Comparison of ENCODE assay signal across 8 mouse cellular contexts in the genomic region with DNA sequence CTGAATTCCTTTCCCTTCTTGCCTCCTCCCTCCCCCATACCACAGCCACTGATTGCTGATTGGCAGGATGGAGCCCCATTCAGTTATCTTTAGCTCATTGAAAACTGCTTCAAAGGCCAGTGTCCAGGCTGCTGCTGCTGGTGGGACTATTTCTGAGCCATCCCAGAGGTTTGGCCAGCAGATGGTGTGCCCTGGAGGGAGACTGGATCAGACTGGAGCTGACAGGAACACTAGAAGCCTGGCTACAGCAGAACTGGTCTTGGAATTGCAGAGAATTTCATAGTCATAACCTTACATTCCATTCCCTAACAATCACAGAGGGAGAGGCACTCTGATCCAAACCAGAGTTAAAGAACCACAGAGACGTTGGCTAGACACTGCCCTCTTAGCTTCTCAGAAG.
DNase-seq lines count a peak whose midpoint lies in the region; ATAC-seq lines count a peak whose summit lies in the region.
"Had no signal": no experiment of that assay in that cellular context is flagged by ENCODE, and none has a peak within 500 bp of the region (broad histone marks: within the 10 kb centered on the region; RNA-seq: fewer than 3 reads in every experiment).

No protein-coding gene starts in this region.

- H3K4me3 ChIP-seq in embryonic facial prominence, embryonic 11.5 days (ENCODE audit: low read depth, low read length): no peak overlapping the region
- no peak overlapping the region for H3K4me3 ChIP-seq in lung, embryonic 15.5 days
- H3K4me3 ChIP-seq: liver, embryonic 15.5 days had no signal

- H3K4me2 ChIP-seq in embryonic facial prominence, embryonic 11.5 days (ENCODE audit: low read depth, low read length): no peak overlapping the region
- H3K4me2 ChIP-seq in lung, embryonic 15.5 days: no peak overlapping the region
- H3K4me2 ChIP-seq: liver, embryonic 15.5 days had no signal

- peak; percentile 55; the same call in 1 of the 2 replicates for ATAC-seq in embryonic facial prominence, embryonic 11.5 days (replicated peaks; ENCODE audit: insufficient number of reproducible peaks, low FRiP score, low TSS enrichment, low read depth)
- peak; percentile 46; the same call in 1 of the 2 replicates for ATAC-seq in lung, embryonic 15.5 days (ENCODE audit: borderline replicate concordance, extremely low read depth, low FRiP score, low TSS enrichment)

- H3K9ac ChIP-seq in embryonic facial prominence, embryonic 11.5 days (replicated peaks; ENCODE audit: low read length): no peak overlapping the region
- H3K9ac ChIP-seq in lung, embryonic 15.5 days: no peak overlapping the region
- H3K9ac ChIP-seq: liver, embryonic 15.5 days had no signal

- peak; percentile 10 for DNase-seq in brain, adult 2 months (ENCODE audit: low read depth, low spot score)
- peak; percentile 65 for DNase-seq in embryonic facial prominence, embryonic 11.5 days (ENCODE audit: low spot score)
- peak; percentile 63 for DNase-seq in kidney, adult 18-20 months
- DNase-seq in left cerebral cortex, postnatal 14 days (ENCODE audit: low spot score in 2 of 2): no peak
- no peak for DNase-seq in thymus, adult 18-20 months
- no peak for DNase-seq in adrenal gland, postnatal 4 days (ENCODE audit: low spot score in 2 of 2)

- intact Hi-C loops in left cerebral cortex, postnatal 14 days (cut with DNase I): no loop called here

- no peak overlapping the region for H3K27ac ChIP-seq in embryonic facial prominence, embryonic 11.5 days (replicated peaks; ENCODE audit: low read depth, low read length)
- 0 out of 2 replicates have a peak overlapping the region, but pooled peaks have one; percentile 2 for H3K27ac ChIP-seq in lung, embryonic 15.5 days

- no peaks in the 10 kb centered on the region for H3K9me3 ChIP-seq in embryonic facial prominence, embryonic 11.5 days (replicated peaks; ENCODE audit: control insufficient read depth, low read length)
- no peaks in the 10 kb centered on the region for H3K9me3 ChIP-seq in lung, embryonic 15.5 days
- H3K9me3 ChIP-seq: liver, embryonic 15.5 days had no signal

- H3K4me1 ChIP-seq in embryonic facial prominence, embryonic 11.5 days (ENCODE audit: control insufficient read depth, insufficient read depth, low read length): 0 out of 2 replicates have a peak, but pooled peaks cover 2% of the 10 kb centered on the region
- H3K4me1 ChIP-seq in lung, embryonic 15.5 days: peaks cover 16% of the 10 kb centered on the region

- no peaks in the 10 kb centered on the region for H3K27me3 ChIP-seq in embryonic facial prominence, embryonic 11.5 days (ENCODE audit: control insufficient read depth, insufficient read depth, low read length)
- no peaks in the 10 kb centered on the region for H3K27me3 ChIP-seq in lung, embryonic 15.5 days
- H3K27me3 ChIP-seq: liver, embryonic 15.5 days had no signal

- H3K36me3 ChIP-seq in embryonic facial prominence, embryonic 11.5 days (replicated peaks; ENCODE audit: control insufficient read depth, insufficient read depth, low read depth, low read length): no peaks in the 10 kb centered on the region
- H3K36me3 ChIP-seq in lung, embryonic 15.5 days: no peaks in the 10 kb centered on the region
- H3K36me3 ChIP-seq: liver, embryonic 15.5 days had no signal

- 24% methylated on average over 1 of the region's 1 CpGs for WGBS in embryonic facial prominence, embryonic 11.5 days
- 17% methylated on average over 1 of the region's 1 CpGs for WGBS in lung, embryonic 15.5 days

Comparison
In these comparisons a context has a peak if more than half of its experiments do, and no peak if none do; other contexts are left out.
1. DNase-seq: peak in brain, adult 2 months (single experiment), embryonic facial prominence, embryonic 11.5 days (single experiment) and kidney, adult 18-20 months (single experiment); none in left cerebral cortex, postnatal 14 days (0 of 2), thymus, adult 18-20 months (0 of 2) and adrenal gland, postnatal 4 days (0 of 2).